Mouse (Mus musculus) testis, adult 2 months (tissue): ENCODE results near the gene Krtap28-13.

Experiments used
- CTCF ChIP-seq: fragments of 200-500 bp; IDR thresholded peaks from 2 replicates; pipeline ENCODE4 v1.5.1; 2012; ENCODE audit warnings: low read depth, mild to moderate bottlenecking, inconsistent platforms, low read length, moderate library complexity; ENCODE audit not compliant: control insufficient read depth, insufficient read depth, insufficient replicate concordance
- POLR2A ChIP-seq: fragments of 200-500 bp; IDR thresholded peaks from 2 replicates; pipeline ENCODE4 v1.6.1; 2012; ENCODE audit warnings: low read depth, mild to moderate bottlenecking, inconsistent platforms, low read length, moderate library complexity; ENCODE audit not compliant: control insufficient read depth

GRCm38 (mm10) chr1:83031950-83032349 lies 28.8 kb upstream of the Krtap28-13 start:
- no peak for TF ChIP-seq CTCF
- TF ChIP-seq POLR2A: no peak
